Mouse (Mus musculus) CH12.LX (cell line): ENCODE results near the gene Cdh22.

Experiments used
- HCFC1 ChIP-seq: IDR thresholded peaks from 2 replicates; pipeline ENCODE4 v1.6.1; 2012; ENCODE audit warnings: low read depth, mild to moderate bottlenecking, inconsistent platforms, low read length, improper control_type of control experiment
- MAX ChIP-seq: IDR thresholded peaks from 2 replicates; pipeline ENCODE4 v1.6.1; 2011; ENCODE audit warnings: low read length, improper control_type of control experiment
- MYC ChIP-seq: IDR thresholded peaks from 2 replicates; pipeline ENCODE4 v1.6.1; 2011; ENCODE audit warnings: low read depth, mild to moderate bottlenecking, improper control_type of control experiment, low read length

DNA sequence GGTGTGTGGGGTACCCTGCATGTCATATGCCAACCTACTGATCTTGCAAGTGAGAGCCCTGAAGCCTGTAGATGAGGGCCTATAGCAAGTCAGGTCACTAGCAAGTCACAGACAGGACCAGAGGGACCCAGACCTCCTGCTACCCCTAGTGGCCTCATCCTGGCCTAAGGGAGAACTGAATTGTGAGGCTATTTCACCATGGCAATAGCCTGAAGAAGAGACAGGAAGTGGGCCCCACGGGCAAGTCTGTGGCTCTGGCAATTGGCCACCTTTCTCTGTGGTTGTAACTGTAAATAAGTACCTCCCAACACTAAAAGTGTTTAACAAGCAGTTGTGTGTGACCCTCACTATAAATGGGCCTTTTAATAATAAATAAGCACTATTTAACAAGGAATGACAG lies 16.2 kb upstream of the Cdh22 start:
- no peak for TF ChIP-seq MAX
- no peak for TF ChIP-seq HCFC1
- no peak for TF ChIP-seq MYC
